Mouse (Mus musculus): Measurements from ENCODE around the gene Ms4a18. TPM values are rescaled to one million over a fixed set of nuclear protein-coding genes. Genes with fewer than 3 reads are reported as not detected.

The Ms4a18 gene
- polyA plus RNA-seq, 1 experiment = not detected

- H3K4me3 ChIP-seq (replicated peaks; ENCODE audit: extremely low read depth, low read depth, low read length) = no peak within 1 kb of the TSS
- no peak for TF ChIP-seq POLR2A (IDR thresholded peaks at IDR 0.05; ENCODE audit: borderline replicate concordance, extremely low read depth, low read depth, low read length)
- TF ChIP-seq CTCF (IDR thresholded peaks at IDR 0.05; ENCODE audit: insufficient read depth, low read length) = no peak
- no peaks in the 10 kb centered on the region for H3K4me1 ChIP-seq (ENCODE audit: control insufficient read depth, insufficient read depth, low read length)
- 30% methylated on average over 4 of the region's 4 CpGs for WGBS
- no peak for DNase-seq
These were observed 43.5 kb downstream of the Ms4a18 start, which contains the start of gene Ms4a10 for GRCm38 (mm10) chr19:10974238-10974865. TSS of gene Ms4a10 (minus strand) at chr19:10974670.

- DNase-seq = no peak
- H3K4me3 ChIP-seq (replicated peaks; ENCODE audit: extremely low read depth, low read depth, low read length) = no peak overlapping the region
- TF ChIP-seq POLR2A (IDR thresholded peaks at IDR 0.05; ENCODE audit: borderline replicate concordance, extremely low read depth, low read depth, low read length) = no peak
- no peak for TF ChIP-seq CTCF (IDR thresholded peaks at IDR 0.05; ENCODE audit: insufficient read depth, low read length)
- 58% methylated on average over 2 of the region's 2 CpGs for WGBS
- no peaks in the 10 kb centered on the region for H3K4me1 ChIP-seq (ENCODE audit: control insufficient read depth, insufficient read depth, low read length)
These were observed 44.6 kb downstream of the Ms4a18 start for GRCm38 (mm10) chr19:10973187-10973586.

- Histone ChIP-seq H3K4me3 (replicated peaks; ENCODE audit: extremely low read depth, low read depth, low read length) (no peak overlapping the region), H3K4me1 (ENCODE audit: control insufficient read depth, insufficient read depth, low read length) (no peaks in the 10 kb centered on the region)
- no peak for TF ChIP-seq CTCF (IDR thresholded peaks at IDR 0.05; ENCODE audit: insufficient read depth, low read length)
- WGBS = 80% methylated on average over 3 of the region's 3 CpGs
- no peak for DNase-seq
These were observed 45.2 kb downstream of the Ms4a18 start for GRCm38 (mm10) chr19:10972660-10973059.

DNA sequence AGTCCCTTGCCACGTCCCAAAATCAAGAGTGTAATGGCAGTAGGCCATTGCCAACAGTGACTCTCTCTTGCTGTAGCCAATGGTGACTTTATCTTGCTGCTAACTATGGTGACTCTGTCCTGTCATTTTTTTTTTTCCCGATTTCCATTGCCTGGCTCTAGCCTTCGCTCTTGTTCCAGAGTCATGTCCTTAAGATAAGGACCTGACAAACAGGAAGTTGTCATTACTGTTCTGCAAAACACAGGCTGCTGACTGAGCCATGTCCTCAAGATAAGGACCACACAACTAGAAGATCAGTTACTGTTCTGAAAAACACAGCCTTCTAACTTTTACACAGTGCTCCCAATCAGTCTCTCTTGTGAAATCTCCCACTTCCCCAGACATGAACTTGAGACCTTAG lies 47.4 kb downstream of the Ms4a18 start:
- Histone ChIP-seq H3K4me1 (ENCODE audit: control insufficient read depth, insufficient read depth, low read length) (no peaks in the 10 kb centered on the region), H3K4me3 (replicated peaks; ENCODE audit: extremely low read depth, low read depth, low read length) (no peak overlapping the region)
- 37% methylated on average over 3 of the region's 3 CpGs for WGBS
- TF ChIP-seq POLR2A (IDR thresholded peaks at IDR 0.05; ENCODE audit: borderline replicate concordance, extremely low read depth, low read depth, low read length) (no peak), CTCF (IDR thresholded peaks at IDR 0.05; ENCODE audit: insufficient read depth, low read length) (no peak)
- DNase-seq = no peak

GRCm38 (mm10) chr19:10968578-10968977 lies 49.3 kb downstream of the Ms4a18 start:
- Histone ChIP-seq H3K4me3 (replicated peaks; ENCODE audit: extremely low read depth, low read depth, low read length) (no peak overlapping the region), H3K4me1 (ENCODE audit: control insufficient read depth, insufficient read depth, low read length) (no peaks in the 10 kb centered on the region)
- 75% methylated on average over 7 of the region's 7 CpGs for WGBS
- DNase-seq = no peak
- TF ChIP-seq POLR2A (IDR thresholded peaks at IDR 0.05; ENCODE audit: borderline replicate concordance, extremely low read depth, low read depth, low read length) (no peak), CTCF (IDR thresholded peaks at IDR 0.05; ENCODE audit: insufficient read depth, low read length) (no peak)

DNA sequence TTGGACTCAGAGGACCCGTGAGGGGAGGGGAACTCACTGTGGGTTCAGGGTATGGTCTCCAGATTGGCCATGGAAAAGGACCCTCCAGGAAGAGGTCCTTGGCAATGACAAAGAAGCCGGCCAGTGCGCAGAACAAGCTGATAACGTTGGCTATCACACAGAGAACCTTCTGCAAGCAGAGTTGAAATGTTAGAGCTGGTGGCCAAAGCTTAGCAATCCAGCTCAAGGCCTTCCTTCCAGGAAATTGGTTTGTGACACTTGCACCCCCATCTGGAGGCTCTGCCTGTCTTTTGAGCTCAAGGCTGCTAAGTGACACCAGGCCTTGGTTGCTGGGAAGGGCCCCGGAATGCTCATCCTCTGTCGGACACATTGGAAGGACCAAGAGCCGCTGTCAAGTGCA lies 52.1 kb downstream of the Ms4a18 start:
- TF ChIP-seq CTCF (IDR thresholded peaks at IDR 0.05; ENCODE audit: insufficient read depth, low read length) (no peak), POLR2A (IDR thresholded peaks at IDR 0.05; ENCODE audit: borderline replicate concordance, extremely low read depth, low read depth, low read length) (no peak)
- 88% methylated on average over 7 of the region's 7 CpGs for WGBS
- Histone ChIP-seq H3K4me1 (ENCODE audit: control insufficient read depth, insufficient read depth, low read length) (no peaks in the 10 kb centered on the region), H3K4me3 (replicated peaks; ENCODE audit: extremely low read depth, low read depth, low read length) (no peak overlapping the region)
- DNase-seq = no peak

DNA sequence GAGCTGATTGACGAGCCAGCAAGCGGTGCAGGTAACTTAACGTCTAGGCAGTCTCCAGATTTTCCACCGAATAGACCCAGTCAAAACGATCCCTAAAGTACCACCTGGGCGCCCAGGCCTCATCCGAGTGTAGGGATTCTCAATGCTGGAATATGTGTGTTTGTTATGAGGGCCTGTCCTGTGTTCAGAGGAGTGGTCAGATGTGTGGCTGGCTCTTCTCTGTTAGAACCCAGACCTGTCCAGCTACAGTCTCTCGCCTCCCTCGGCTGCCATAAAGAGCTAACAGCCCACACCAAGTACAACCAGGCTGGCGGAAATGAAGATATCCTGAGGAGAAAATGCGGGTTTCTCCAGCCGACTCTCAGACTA lies 57.9 kb downstream of the Ms4a18 start:
- Histone ChIP-seq H3K4me1 (ENCODE audit: control insufficient read depth, insufficient read depth, low read length) (peaks cover 3% of the 10 kb centered on the region; the same call in 1 of the 2 replicates), H3K4me3 (replicated peaks; ENCODE audit: extremely low read depth, low read depth, low read length) (no peak overlapping the region)
- WGBS = 37% methylated on average over 12 of the region's 12 CpGs
- DNase-seq = no peak
- TF ChIP-seq POLR2A (IDR thresholded peaks at IDR 0.05; ENCODE audit: borderline replicate concordance, extremely low read depth, low read depth, low read length) = no peak
- TF ChIP-seq CTCF (IDR thresholded peaks at IDR 0.05; ENCODE audit: insufficient read depth, low read length) = no peak

DNA sequence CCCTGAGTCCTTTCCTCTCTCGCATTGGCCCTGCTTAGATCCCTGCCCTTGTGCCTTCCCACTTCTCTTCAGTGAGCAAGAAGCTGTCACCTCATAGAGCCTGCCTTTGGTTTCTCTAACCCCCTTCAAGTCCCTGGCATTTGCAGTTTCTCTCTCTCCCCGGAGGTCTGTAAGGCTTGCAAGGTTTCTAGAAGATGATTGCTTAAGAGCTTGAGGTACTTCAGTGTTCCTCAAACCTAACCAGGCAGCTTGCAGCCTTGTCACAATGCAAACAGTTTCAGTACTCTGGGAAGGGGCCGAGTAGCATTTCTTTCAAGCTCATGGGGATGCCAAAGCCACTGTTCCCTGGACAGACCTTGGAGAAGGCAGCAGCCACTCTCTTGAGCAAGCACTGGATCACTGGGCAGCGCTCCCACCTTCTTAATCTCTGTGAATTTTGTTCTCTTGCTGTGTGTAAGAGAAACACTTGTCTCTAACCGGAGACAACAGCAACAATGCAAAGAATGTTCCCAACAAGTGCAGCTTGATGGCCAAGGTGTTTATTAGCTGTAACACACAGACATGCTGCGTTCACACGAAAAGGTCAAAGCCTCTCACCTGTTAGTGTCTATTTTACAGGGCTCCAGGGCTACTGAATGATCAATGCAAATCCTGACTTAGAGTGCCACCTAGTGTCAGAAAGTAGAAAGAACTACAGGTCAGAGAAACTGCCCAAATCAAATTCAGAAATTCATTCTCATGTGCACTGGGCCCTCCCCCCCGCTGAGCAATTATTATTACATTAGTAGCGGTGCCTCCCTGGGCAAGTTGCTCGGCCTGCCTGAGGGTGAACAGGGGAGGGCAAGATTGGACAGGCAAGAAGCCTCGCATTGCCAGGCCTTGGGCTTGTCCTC lies 58.5 kb downstream of the Ms4a18 start:
- TF ChIP-seq CTCF (IDR thresholded peaks at IDR 0.05; ENCODE audit: insufficient read depth, low read length) (peak; percentile 39; the same call in 1 of the 2 replicates), POLR2A (IDR thresholded peaks at IDR 0.05; ENCODE audit: borderline replicate concordance, extremely low read depth, low read depth, low read length) (no peak)
- H3K4me3 ChIP-seq (replicated peaks; ENCODE audit: extremely low read depth, low read depth, low read length) = no peak overlapping the region
- H3K4me1 ChIP-seq (ENCODE audit: control insufficient read depth, insufficient read depth, low read length) = peaks cover 3% of the 10 kb centered on the region; the same call in 1 of the 2 replicates
- peak; percentile 29 for DNase-seq
- WGBS = 17% methylated on average over 11 of the region's 11 CpGs

- DNase-seq = no peak
- WGBS = 53% methylated on average over 11 of the region's 11 CpGs
- Histone ChIP-seq H3K4me1 (ENCODE audit: control insufficient read depth, insufficient read depth, low read length) (peaks cover 9% of the 10 kb centered on the region; the same call in 1 of the 2 replicates), H3K4me3 (replicated peaks; ENCODE audit: extremely low read depth, low read depth, low read length) (no peak overlapping the region)
- TF ChIP-seq CTCF (IDR thresholded peaks at IDR 0.05; ENCODE audit: insufficient read depth, low read length) (no peak), POLR2A (IDR thresholded peaks at IDR 0.05; ENCODE audit: borderline replicate concordance, extremely low read depth, low read depth, low read length) (no peak)
These were observed 65.6 kb downstream of the Ms4a18 start for GRCm38 (mm10) chr19:10952021-10952939.

Data from lung, adult 2 months (tissue).